Mouse (Mus musculus): ENCODE results near the gene Ergic1. TPM values are rescaled to one million over a fixed set of nuclear protein-coding genes. Genes with fewer than 3 reads are reported as not detected.

The Ergic1 gene
- total and polyA plus RNA-seq, 3 experiments = 53.6 to 64.4 (median 59.4) TPM

DNA sequence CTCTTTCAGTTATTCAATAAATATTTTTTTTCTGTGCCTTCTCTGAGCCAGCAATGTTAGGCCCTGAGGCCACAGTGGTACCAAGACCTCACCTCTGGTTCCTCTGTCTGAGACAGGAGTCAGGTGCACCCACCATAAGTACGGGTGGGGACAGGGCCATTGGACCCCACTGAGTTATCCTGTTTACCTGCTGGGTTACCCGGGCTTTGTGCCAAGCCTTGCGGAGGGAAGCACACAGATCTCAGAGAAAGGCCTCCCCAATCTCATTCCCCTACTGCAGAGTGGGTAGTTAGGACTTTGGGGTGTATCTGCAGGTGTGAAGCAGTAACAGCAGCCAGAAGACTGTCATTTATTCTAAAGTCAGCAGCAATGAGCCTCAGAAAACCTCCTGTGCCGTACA lies 50.6 kb downstream of the Ergic1 start:
- Histone ChIP-seq H3K27ac (peak overlapping the region; percentile 62), H3K4me3 (no peak overlapping the region), H3K79me2 (replicated peaks; ENCODE audit: control insufficient read depth, insufficient read depth, low read length) (no peaks in the 10 kb centered on the region), H3K4me1 (ENCODE audit: control insufficient read depth, insufficient read depth, low read length) (peaks cover 27% of the 10 kb centered on the region), H3K27me3 (ENCODE audit: control insufficient read depth, insufficient read depth, low read length) (no peaks in the 10 kb centered on the region), H3K36me3 (ENCODE audit: control insufficient read depth, insufficient read depth, low read length) (peaks cover 5% of the 10 kb centered on the region; the same call in 1 of the 2 replicates), H3K9ac (ENCODE audit: low read depth, low read length) (no peak overlapping the region)
- no peak for DNase-seq
- intact Hi-C loops (cut with DNase I) = no loop called here
- 55% methylated on average over 4 of the region's 4 CpGs for WGBS
- no peak for TF ChIP-seq POLR2A (IDR thresholded peaks at IDR 0.05; ENCODE audit: insufficient read depth, low read depth, low read length)
- no peak for TF ChIP-seq CTCF (IDR thresholded peaks at IDR 0.05)
- no peak for TF ChIP-seq EP300 (IDR thresholded peaks at IDR 0.05; ENCODE audit: insufficient read depth, low read depth, low read length)

DNA sequence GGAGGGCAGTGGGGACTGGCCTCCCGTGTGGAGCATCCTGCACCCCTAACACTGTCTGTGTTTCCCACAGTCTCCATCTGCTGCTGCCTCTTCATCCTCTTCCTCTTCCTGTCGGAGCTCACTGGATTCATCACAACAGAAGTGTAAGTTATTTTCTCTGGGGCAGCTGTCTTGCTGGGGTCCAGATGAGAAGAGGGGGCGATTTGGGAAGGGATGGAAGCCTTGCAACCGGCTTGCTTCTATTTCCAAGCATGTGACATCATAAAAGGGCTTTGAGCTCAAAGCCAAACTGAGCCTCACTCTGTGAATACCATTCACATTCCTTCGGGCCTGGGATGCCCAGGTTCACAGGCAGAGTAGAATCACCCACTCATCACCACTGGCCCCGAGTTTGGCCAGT lies 53.0 kb downstream of the Ergic1 start:
- Histone ChIP-seq H3K79me2 (replicated peaks; ENCODE audit: control insufficient read depth, insufficient read depth, low read length) (no peaks in the 10 kb centered on the region), H3K36me3 (ENCODE audit: control insufficient read depth, insufficient read depth, low read length) (peaks cover 5% of the 10 kb centered on the region; the same call in 1 of the 2 replicates), H3K27me3 (ENCODE audit: control insufficient read depth, insufficient read depth, low read length) (no peaks in the 10 kb centered on the region), H3K4me1 (ENCODE audit: control insufficient read depth, insufficient read depth, low read length) (peaks cover 27% of the 10 kb centered on the region), H3K9ac (ENCODE audit: low read depth, low read length) (no peak overlapping the region), H3K27ac (peak overlapping the region; percentile 40), H3K4me3 (no peak overlapping the region)
- intact Hi-C loops (cut with DNase I) = no loop called here
- no peak for DNase-seq
- no peak for TF ChIP-seq EP300 (IDR thresholded peaks at IDR 0.05; ENCODE audit: insufficient read depth, low read depth, low read length)
- no peak for TF ChIP-seq CTCF (IDR thresholded peaks at IDR 0.05)
- no peak for TF ChIP-seq POLR2A (IDR thresholded peaks at IDR 0.05; ENCODE audit: insufficient read depth, low read depth, low read length)
- 49% methylated on average over 6 of the region's 6 CpGs for WGBS

DNA sequence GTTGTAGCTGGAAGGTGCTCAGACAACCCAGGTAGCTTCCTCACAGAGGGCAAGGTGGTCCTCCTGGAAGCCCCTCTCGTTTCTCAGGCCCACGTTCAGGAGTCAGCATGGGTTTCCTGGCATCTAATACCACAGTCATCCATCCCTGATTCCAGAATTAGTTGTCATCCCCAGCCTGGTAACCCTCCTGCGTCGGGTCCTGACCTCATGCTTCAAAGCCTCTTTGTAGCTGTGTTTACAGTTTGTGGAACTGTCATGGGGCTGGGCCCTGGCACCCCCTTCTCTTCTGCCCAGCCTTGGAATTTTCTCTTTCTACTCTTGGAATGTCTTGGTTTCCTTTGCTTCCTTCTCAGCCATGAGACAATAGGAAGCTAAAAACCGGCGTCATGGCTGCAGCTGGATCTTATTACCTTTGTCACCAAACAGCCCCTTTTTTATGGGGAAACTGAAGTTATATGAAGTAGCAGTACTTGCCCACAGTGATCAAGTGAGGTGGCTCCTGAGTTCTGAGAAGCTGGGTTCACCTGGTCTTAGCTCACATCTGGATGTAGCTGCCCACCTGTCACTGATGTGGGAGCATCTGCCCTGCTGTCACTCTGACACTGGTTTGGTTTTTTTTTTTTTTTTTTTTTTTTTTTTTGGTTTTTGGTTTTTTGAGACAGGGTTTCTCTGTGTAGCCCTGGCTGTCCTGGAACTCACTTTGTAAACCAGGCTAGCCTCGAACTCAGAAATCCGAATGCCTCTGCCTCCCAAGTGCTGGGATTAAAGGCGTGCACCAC lies 53.6 kb downstream of the Ergic1 start:
- no peaks in the 10 kb centered on the region for H3K27me3 ChIP-seq (ENCODE audit: control insufficient read depth, insufficient read depth, low read length)
- peak overlapping the region; percentile 40 for H3K27ac ChIP-seq
- WGBS = 69% methylated on average over 9 of the region's 9 CpGs
- H3K9ac ChIP-seq (ENCODE audit: low read depth, low read length) = no peak overlapping the region
- intact Hi-C loops (cut with DNase I) = no loop called here
- DNase-seq = no peak
- H3K36me3 ChIP-seq (ENCODE audit: control insufficient read depth, insufficient read depth, low read length) = peaks cover 5% of the 10 kb centered on the region; the same call in 1 of the 2 replicates
- peaks cover 29% of the 10 kb centered on the region for H3K4me1 ChIP-seq (ENCODE audit: control insufficient read depth, insufficient read depth, low read length)
- no peaks in the 10 kb centered on the region for H3K79me2 ChIP-seq (replicated peaks; ENCODE audit: control insufficient read depth, insufficient read depth, low read length)
- H3K4me3 ChIP-seq = no peak overlapping the region
- TF ChIP-seq EP300 (IDR thresholded peaks at IDR 0.05; ENCODE audit: insufficient read depth, low read depth, low read length) (no peak), CTCF (IDR thresholded peaks at IDR 0.05) (no peak), POLR2A (IDR thresholded peaks at IDR 0.05; ENCODE audit: insufficient read depth, low read depth, low read length) (no peak)

DNA sequence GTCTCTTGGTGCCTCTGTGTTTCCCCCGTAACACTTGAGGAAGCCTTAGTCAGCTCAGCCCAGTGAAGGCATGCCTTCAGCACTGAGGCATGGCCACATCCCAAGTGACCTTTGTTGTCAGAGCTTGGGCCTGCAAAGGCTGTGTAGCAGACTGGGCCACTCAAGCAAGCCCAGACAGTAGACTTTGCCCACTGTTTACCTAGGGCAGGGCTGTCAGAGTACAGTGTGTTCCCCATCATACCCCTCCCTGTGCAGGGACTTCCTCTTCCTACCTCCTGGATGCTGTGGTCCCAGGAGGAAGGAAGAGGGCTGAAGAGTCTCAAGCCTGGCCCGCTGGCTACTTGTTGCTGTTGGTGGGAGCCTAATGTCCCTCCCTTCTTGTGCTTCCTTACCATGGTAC lies 55.4 kb downstream of the Ergic1 start:
- 46% methylated on average over 2 of the region's 2 CpGs for WGBS
- DNase-seq = peak; percentile 60 to 69
- no peak overlapping the region for H3K9ac ChIP-seq (ENCODE audit: low read depth, low read length)
- no peaks in the 10 kb centered on the region for H3K27me3 ChIP-seq (ENCODE audit: control insufficient read depth, insufficient read depth, low read length)
- intact Hi-C loops (cut with DNase I) = loop anchor here (1.0 kb wide), 2 partner anchors 20 to 68 kb away; no protein-coding TSS in a partner anchor
- no peaks in the 10 kb centered on the region for H3K79me2 ChIP-seq (replicated peaks; ENCODE audit: control insufficient read depth, insufficient read depth, low read length)
- peaks cover 30% of the 10 kb centered on the region for H3K4me1 ChIP-seq (ENCODE audit: control insufficient read depth, insufficient read depth, low read length)
- no peak for TF ChIP-seq CTCF (IDR thresholded peaks at IDR 0.05)
- TF ChIP-seq POLR2A (IDR thresholded peaks at IDR 0.05; ENCODE audit: insufficient read depth, low read depth, low read length) = peak; percentile 52; the same call in 1 of the 2 replicates
- peak; percentile 99 for TF ChIP-seq EP300 (IDR thresholded peaks at IDR 0.05; ENCODE audit: insufficient read depth, low read depth, low read length)
- no peak overlapping the region for H3K4me3 ChIP-seq
- H3K36me3 ChIP-seq (ENCODE audit: control insufficient read depth, insufficient read depth, low read length) = peaks cover 3% of the 10 kb centered on the region; the same call in 1 of the 2 replicates
- peak overlapping the region; percentile 63 for H3K27ac ChIP-seq

DNA sequence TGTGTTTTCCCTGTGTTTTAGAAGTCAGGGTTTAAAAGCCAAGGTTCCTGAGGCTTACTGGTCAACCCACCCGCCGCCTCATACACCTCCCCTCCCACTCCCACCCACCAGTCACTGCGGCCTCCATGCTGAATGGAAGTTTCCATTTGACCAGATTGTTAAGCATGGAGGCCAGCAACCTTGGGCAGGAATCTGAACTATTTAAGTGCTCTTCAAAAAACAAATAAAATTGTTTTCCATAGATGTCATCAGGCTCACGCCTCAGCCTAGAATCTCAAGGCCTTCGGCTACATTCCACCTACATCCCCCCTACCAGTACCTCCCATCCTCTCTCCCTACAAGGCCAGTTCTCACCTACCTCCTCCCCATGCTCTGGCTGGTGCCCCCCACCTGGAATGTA lies 57.2 kb downstream of the Ergic1 start:
- Histone ChIP-seq H3K9ac (ENCODE audit: low read depth, low read length) (no peak overlapping the region), H3K27me3 (ENCODE audit: control insufficient read depth, insufficient read depth, low read length) (no peaks in the 10 kb centered on the region), H3K4me3 (no peak overlapping the region), H3K36me3 (ENCODE audit: control insufficient read depth, insufficient read depth, low read length) (no peaks in the 10 kb centered on the region), H3K79me2 (replicated peaks; ENCODE audit: control insufficient read depth, insufficient read depth, low read length) (no peaks in the 10 kb centered on the region), H3K4me1 (ENCODE audit: control insufficient read depth, insufficient read depth, low read length) (peaks cover 30% of the 10 kb centered on the region), H3K27ac (no peak overlapping the region; the same call in 1 of the 2 replicates)
- 82% methylated on average over 5 of the region's 5 CpGs for WGBS
- intact Hi-C loops (cut with DNase I) = no loop called here
- DNase-seq = no peak
- no peak for TF ChIP-seq CTCF (IDR thresholded peaks at IDR 0.05)
- no peak for TF ChIP-seq EP300 (IDR thresholded peaks at IDR 0.05; ENCODE audit: insufficient read depth, low read depth, low read length)
- no peak for TF ChIP-seq POLR2A (IDR thresholded peaks at IDR 0.05; ENCODE audit: insufficient read depth, low read depth, low read length)

DNA sequence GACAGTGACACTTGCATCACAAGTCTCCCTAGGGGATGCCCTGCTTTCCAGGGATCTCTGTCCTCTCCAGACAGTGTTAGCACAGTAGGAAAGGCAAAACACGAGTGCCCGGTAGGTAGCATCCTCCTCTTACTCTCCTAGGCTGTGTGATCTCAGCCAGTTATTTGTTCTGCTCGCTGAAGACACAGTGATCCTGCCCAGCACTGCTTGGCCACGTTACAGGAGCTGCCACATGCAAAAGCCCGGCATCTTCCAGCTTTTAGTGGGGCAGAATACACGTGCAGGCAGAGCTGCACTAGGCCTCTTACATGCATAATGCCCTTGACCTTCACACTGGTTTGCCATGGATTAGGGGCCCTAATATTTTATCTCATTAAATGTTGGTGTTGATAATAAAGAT lies 58.3 kb downstream of the Ergic1 start:
- Histone ChIP-seq H3K79me2 (replicated peaks; ENCODE audit: control insufficient read depth, insufficient read depth, low read length) (no peaks in the 10 kb centered on the region), H3K27me3 (ENCODE audit: control insufficient read depth, insufficient read depth, low read length) (no peaks in the 10 kb centered on the region), H3K4me3 (no peak overlapping the region), H3K4me1 (ENCODE audit: control insufficient read depth, insufficient read depth, low read length) (peaks cover 27% of the 10 kb centered on the region), H3K36me3 (ENCODE audit: control insufficient read depth, insufficient read depth, low read length) (no peaks in the 10 kb centered on the region), H3K27ac (peak overlapping the region; percentile 23), H3K9ac (ENCODE audit: low read depth, low read length) (no peak overlapping the region)
- no peak for DNase-seq
- intact Hi-C loops (cut with DNase I) = no loop called here
- 78% methylated on average over 6 of the region's 6 CpGs for WGBS
- TF ChIP-seq POLR2A (IDR thresholded peaks at IDR 0.05; ENCODE audit: insufficient read depth, low read depth, low read length) (no peak), CTCF (IDR thresholded peaks at IDR 0.05) (no peak), EP300 (IDR thresholded peaks at IDR 0.05; ENCODE audit: insufficient read depth, low read depth, low read length) (no peak)

All from heart, adult 2 months (tissue).